Mouse (Mus musculus) MEL (cell line): ENCODE data around the gene Fcrl5.
"Not testable (repeated sequence)": the region's sequence is repeated elsewhere in the genome, so short reads cannot be mapped to it uniquely, and the experiment has no call there.

Experiments
- CHD2 ChIP-seq: IDR thresholded peaks from 2 replicates; pipeline ENCODE4 v1.6.1; 2011; ENCODE audit warnings: low read length, improper control_type of control experiment
- CTCF ChIP-seq, 3 experiments: IDR thresholded peaks in 2 of 3; conservative IDR thresholded peaks in 1 of 3; 2 replicates each; pipeline ENCODE4 v1.5.1; 2011 to 2012; ENCODE audit warnings: low read length in 3 of 3, low read depth in 2 of 3, mild to moderate bottlenecking in 2 of 3, improper control_type of control experiment in 1 of 3, inconsistent platforms in 1 of 3, mixed read lengths in 1 of 3, moderate library complexity in 1 of 3; ENCODE audit not compliant: control insufficient read depth in 1 of 3, insufficient read depth in 1 of 3, poor library complexity in 1 of 3, severe bottlenecking in 1 of 3
- ELF1 ChIP-seq: IDR thresholded peaks from 2 replicates; pipeline ENCODE4 v1.6.1; 2014; ENCODE audit warnings: low read depth, mild to moderate bottlenecking, inconsistent platforms, low read length, improper control_type of control experiment, moderate library complexity
- EP300 ChIP-seq, 2 experiments: IDR thresholded peaks; 2 replicates each; pipeline ENCODE4 v1.6.1; 2011; ENCODE audit warnings: improper control_type of control experiment in 2 of 2, low read length in 2 of 2, low read depth in 1 of 2, mild to moderate bottlenecking in 1 of 2
- MEF2A ChIP-seq: IDR thresholded peaks from 2 replicates; pipeline ENCODE4 v1.6.1; 2014; ENCODE audit warnings: low read depth, mild to moderate bottlenecking, inconsistent platforms, low read length, improper control_type of control experiment; ENCODE audit not compliant: poor library complexity, insufficient replicate concordance, severe bottlenecking; ENCODE audit errors: extremely low read depth
- MXI1 ChIP-seq: IDR thresholded peaks from 2 replicates; pipeline ENCODE4 v1.6.1; 2011; ENCODE audit warnings: mild to moderate bottlenecking, low read depth, low read length, improper control_type of control experiment
- POLR2A ChIP-seq, 2 experiments: IDR thresholded peaks; 2 replicates each; pipeline ENCODE4 v1.6.1; 2011 to 2012; ENCODE audit warnings: low read length in 2 of 2, mild to moderate bottlenecking in 2 of 2, control low read depth in 1 of 2, improper control_type of control experiment in 1 of 2, low read depth in 1 of 2, moderate library complexity in 1 of 2; ENCODE audit not compliant: control insufficient read depth in 1 of 2, insufficient read depth in 1 of 2, poor library complexity in 1 of 2

DNA sequence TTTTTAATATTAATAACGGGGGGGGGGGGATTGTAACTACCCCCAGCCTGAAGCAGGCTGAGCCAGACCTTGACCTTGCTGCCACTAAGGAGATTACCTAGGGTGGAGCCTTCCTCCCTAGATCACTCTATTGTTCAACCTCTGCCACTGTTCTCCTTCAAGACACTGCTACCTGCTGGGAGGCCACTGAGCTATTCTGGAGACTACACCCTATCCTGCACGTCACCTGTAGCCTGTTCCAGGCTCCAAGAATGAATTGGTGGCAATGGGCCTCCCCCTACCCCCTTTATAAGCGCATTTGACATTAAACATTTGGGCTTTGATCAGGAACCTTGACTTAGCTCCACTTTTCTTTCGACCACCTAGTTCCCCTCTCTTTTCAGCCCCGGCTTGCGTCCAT, 43.0 kb downstream of the Fcrl5 start:
- TF ChIP-seq MEF2A; POLR2A (IDR thresholded peaks at IDR 0.05; ENCODE audit: control insufficient read depth in 1 of 2, insufficient read depth in 1 of 2, low read depth in 1 of 2, low read length in 2 of 2, poor library complexity in 1 of 2); MXI1; CHD2; EP300 (IDR thresholded peaks at IDR 0.05; ENCODE audit: low read depth in 1 of 2, low read length in 2 of 2); CTCF (IDR thresholded peaks at IDR 0.05 in 2 of 3, conservative IDR thresholded peaks at IDR 0.05 in 1 of 3; ENCODE audit: control insufficient read depth in 1 of 3, insufficient read depth in 1 of 3, low read depth in 2 of 3, low read length in 3 of 3, poor library complexity in 1 of 3, severe bottlenecking in 1 of 3); ELF1: not testable (repeated sequence)
